Mouse (Mus musculus) bone marrow, adult 2 months (tissue): ENCODE results near the gene Dmtf1. TPM values are rescaled to one million over a fixed set of nuclear protein-coding genes. Genes with fewer than 3 reads are reported as not detected.
A peak's percentile ranks its signal among the peaks of the same experiment; 100 is the strongest.

ENCODE experiments used
- H3K27ac ChIP-seq: fragments of 200-500 bp; 2 replicates; pipeline ENCODE4 v1.5.1; 2012; ENCODE audit warnings: low read depth, mild to moderate bottlenecking, control low read depth, inconsistent platforms, low read length; ENCODE audit not compliant: control insufficient read depth, poor library complexity, insufficient read depth
- H3K4me1 ChIP-seq: fragments of 200-500 bp; 2 replicates; pipeline ENCODE4 v1.6.1; 2011; ENCODE audit warnings: low read length; ENCODE audit not compliant: control insufficient read depth, insufficient read depth
- H3K4me3 ChIP-seq: fragments of 200-500 bp; replicated peaks from 2 replicates; pipeline ENCODE3; 2011; ENCODE audit warnings: mild to moderate bottlenecking, low read depth, low read length, control low read depth; ENCODE audit not compliant: control insufficient read depth
- CTCF ChIP-seq: fragments of 200-500 bp; IDR thresholded peaks from 2 replicates; pipeline ENCODE4 v1.5.1; 2011; ENCODE audit warnings: low read length, control low read depth; ENCODE audit not compliant: control insufficient read depth, insufficient read depth
- POLR2A ChIP-seq: fragments of 200-500 bp; IDR thresholded peaks from 2 replicates; pipeline ENCODE4 v1.6.1; 2011; ENCODE audit warnings: low read depth, mild to moderate bottlenecking, control low read depth, low read length, borderline replicate concordance; ENCODE audit not compliant: control insufficient read depth
- WGBS: fragments of 180-500 bp; shearing (Covaris S2); methylation state at CpG from one replicate; pipeline ENCODE4 v1.1.7; 2018; 5-methylcytosine and 5-hydroxymethylcytosine counted together
- polyA plus RNA-seq: library from polyadenylated mRNA; stranded (reverse); fragments of >200 nt; gene quantifications from 2 replicates; pipeline ENCODE4 v1.2.4, GENCODE M21; 2011; ENCODE audit warnings: low replicate concordance; ENCODE audit not compliant: missing spikeins, insufficient read depth, insufficient read length

Gene Dmtf1
- polyA plus RNA-seq, 1 experiment = 11.9 TPM

DNA sequence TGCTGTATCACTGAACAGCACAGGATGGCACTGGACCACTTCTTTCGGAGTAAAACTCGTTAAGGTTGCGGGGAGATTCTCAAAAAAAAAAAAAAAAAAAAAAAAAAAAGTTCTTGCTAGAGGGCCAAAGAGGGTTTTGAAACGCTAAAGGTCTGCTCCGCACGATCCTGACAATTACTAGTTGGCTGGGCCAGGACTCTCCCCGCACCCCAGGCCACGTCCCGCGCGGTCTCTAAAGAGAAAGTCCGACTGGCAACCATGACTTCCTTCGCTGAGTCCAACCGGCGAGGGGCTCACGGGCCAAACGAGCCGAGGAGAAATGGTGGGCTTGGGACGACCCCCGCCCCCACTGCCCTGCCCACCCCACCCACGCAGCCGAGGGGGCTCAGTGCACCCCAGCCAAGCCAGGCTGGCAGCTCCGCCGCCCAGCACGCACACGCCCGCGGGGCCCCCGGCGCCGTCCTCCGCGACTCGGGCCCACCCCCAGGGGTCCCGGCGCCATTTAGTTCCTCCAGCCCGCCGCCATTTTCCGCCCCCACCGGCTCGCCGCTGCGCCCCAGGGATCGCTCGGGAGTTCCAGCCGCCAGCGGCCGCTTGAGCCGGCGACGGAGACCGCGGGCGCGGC is 633 bp downstream of the Dmtf1 start:
- no peak for TF ChIP-seq CTCF
- no peak for TF ChIP-seq POLR2A
- 1% methylated on average over 50 of the region's 55 CpGs for WGBS
- Histone ChIP-seq H3K4me1 (peaks cover 2% of the 10 kb centered on the region; the same call in 1 of the 2 replicates), H3K4me3 (peak overlapping the region; percentile 84), H3K27ac (peak overlapping the region; percentile 90)

DNA sequence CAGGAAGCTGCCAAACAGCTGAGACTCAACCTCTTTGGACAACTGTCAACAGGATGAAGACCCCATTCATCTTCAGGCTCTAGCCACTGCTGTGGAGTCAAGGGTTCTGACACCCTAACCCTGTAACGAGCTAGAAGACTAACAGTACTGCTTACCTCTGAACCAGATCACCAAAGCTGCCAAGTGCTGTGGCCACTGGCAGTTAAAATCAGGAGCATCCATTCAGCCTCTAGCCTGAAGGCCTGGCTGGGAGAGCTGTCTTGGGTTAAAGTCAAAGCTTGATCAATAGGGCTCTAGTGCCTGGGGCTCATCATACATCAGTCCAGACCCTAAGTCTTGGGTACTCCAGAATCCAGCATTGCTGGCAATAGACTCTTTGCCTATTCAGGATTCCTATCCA is 4.2 kb downstream of the Dmtf1 start:
- WGBS = 85% methylated on average over 1 of the region's 1 CpGs
- H3K4me1 ChIP-seq = peaks cover 1% of the 10 kb centered on the region; the same call in 1 of the 2 replicates
- TF ChIP-seq CTCF (no peak), POLR2A (no peak)

DNA sequence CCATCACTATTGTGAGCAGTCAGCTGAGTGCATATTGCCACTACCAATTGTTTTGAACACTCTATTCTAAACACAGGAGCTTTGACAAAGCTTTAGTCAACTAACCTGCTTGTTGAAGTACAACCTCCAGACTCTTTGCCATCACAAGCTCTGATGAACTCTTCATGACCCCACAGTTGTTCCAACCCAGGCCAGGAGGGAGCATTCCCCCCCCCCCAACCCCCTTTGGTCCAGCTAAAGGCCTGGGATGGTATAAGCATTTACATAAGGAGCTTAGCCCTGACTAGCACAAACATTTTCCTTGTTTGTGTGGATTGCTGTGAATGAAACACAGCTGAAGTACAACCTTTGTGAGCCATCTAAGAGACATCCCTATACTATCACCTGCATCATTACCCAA is 4.8 kb downstream of the Dmtf1 start:
- TF ChIP-seq POLR2A = no peak
- no peak for TF ChIP-seq CTCF
- H3K4me3 ChIP-seq = no peak overlapping the region
- no peak overlapping the region for H3K27ac ChIP-seq
- no peaks in the 10 kb centered on the region for H3K4me1 ChIP-seq

More for the DNA sequence above, 4.2 kb downstream of the Dmtf1 start:
- Histone ChIP-seq H3K4me3 (no peak overlapping the region), H3K27ac (no peak overlapping the region)

DNA sequence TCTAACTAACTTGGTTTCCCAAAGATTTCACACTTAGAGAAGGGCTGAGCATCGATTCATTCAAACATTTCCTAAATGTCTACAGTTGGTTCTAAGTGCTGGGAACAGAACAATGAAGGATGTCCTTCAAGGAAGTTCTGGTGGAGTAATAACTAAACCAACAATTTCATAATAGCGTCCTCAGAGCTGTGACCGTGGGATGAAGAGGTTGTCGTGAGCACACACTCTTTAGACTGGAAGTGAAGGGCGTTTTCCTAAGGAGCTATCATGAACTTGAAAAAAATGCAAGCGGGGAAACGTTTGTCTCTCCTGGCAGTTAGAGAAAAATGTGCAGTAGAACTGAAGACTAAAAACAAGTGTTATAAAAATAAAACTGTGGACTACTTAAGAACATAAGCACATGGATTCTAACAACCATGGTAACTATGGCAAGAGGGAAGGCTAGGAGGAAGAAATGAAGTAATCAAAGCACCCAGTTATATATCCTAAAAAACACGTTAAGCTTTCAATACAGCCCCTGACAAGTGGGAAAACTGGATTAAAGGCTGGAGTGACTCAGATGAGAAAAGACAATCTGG is 12.2 kb downstream of the Dmtf1 start:
- 53% methylated on average over 8 of the region's 8 CpGs for WGBS
- no peak overlapping the region for H3K4me3 ChIP-seq
- no peaks in the 10 kb centered on the region for H3K4me1 ChIP-seq
- H3K27ac ChIP-seq = no peak overlapping the region
- TF ChIP-seq CTCF (no peak), POLR2A (no peak)

DNA sequence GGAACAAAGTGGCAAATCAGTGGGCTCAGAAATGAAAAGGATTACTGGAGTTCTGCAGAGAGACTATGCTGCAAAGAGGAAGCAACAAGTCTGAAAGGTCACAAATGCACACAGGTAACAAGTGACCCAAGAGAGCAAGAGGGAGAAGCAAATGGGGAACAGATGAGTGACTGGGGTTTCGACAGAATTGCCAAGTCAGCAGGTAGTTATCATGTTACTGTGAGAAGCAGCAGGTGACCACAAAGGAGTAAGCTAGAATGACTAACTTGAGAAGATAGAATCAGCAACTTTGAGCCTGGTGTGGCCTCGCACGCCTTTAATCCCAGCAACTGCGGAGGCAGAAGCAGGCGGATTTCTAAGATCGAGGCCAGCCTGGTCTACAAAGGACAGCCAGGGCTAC is 19.2 kb downstream of the Dmtf1 start:
- H3K27ac ChIP-seq = no peak overlapping the region
- H3K4me1 ChIP-seq = no peaks in the 10 kb centered on the region
- WGBS = 75% methylated on average over 6 of the region's 6 CpGs
- no peak overlapping the region for H3K4me3 ChIP-seq
- no peak for TF ChIP-seq CTCF
- TF ChIP-seq POLR2A = no peak

DNA sequence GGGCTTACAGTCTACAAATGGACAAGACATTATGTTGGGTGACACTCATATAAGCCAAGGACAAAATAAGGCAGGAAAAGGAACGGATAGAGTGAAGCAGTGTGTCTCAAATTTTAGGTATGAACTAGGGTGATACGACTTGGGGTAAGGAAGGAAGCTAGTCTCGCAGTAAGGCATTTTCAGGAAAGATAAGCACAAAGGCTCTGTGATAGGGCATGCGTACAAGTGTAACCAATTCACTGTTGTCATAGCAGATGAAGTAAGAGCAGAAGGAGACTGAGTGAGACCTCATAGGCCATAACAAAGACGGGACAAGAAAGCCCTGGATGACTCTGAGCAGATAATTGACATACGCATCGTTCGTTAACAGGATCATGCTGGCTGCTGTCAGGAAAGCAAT is 20.9 kb downstream of the Dmtf1 start:
- H3K4me3 ChIP-seq = no peak overlapping the region
- no peaks in the 10 kb centered on the region for H3K4me1 ChIP-seq
- WGBS = 74% methylated on average over 8 of the region's 8 CpGs
- no peak overlapping the region for H3K27ac ChIP-seq
- no peak for TF ChIP-seq POLR2A
- TF ChIP-seq CTCF = no peak

DNA sequence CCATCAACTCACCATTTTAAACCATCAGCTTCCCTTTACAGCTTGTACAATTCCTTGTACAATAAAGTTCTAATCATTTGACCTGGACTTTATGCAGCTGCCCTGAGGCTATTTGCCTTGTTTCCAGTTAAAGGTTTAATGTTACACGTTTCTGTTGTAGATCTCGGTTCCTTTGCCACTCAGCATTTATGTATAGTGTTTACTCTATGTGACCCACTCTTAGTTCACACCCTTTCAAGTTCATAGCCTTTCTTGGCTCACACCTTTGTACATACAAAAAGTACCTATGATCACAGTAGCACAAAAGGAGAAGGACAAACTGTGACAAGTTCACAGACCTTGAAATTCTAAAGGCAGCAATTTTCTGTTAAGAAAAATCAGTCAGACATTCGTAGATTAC is 26.0 kb downstream of the Dmtf1 start:
- H3K27ac ChIP-seq = no peak overlapping the region
- WGBS = 88% methylated on average over 3 of the region's 3 CpGs
- no peak for TF ChIP-seq CTCF
- no peak for TF ChIP-seq POLR2A
- no peaks in the 10 kb centered on the region for H3K4me1 ChIP-seq
- no peak overlapping the region for H3K4me3 ChIP-seq

DNA sequence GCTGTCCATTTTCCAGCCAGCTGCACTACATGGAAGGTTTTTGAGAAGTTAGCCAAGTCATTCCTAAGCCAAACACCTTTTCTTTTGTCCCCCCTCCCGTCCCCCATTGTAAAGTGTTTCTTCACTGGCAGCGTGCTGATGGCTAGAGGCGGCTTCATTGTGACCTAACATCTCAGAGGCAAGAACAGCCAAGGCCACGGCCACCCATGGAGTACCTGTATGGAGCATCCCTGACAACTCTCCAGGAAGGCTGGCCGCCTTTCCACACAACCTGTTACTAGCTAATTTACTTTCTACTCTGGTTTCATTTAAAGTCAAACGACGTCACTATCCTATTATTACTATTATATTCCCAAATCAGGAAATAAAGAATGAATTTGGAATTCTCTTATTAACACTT is 29.8 kb downstream of the Dmtf1 start:
- TF ChIP-seq POLR2A (no peak), CTCF (no peak)
- Histone ChIP-seq H3K4me3 (no peak overlapping the region), H3K4me1 (no peaks in the 10 kb centered on the region), H3K27ac (no peak overlapping the region)
- 90% methylated on average over 7 of the region's 7 CpGs for WGBS
